Comparison of ENCODE assay signal across 13 mouse cellular contexts in the genomic region with DNA sequence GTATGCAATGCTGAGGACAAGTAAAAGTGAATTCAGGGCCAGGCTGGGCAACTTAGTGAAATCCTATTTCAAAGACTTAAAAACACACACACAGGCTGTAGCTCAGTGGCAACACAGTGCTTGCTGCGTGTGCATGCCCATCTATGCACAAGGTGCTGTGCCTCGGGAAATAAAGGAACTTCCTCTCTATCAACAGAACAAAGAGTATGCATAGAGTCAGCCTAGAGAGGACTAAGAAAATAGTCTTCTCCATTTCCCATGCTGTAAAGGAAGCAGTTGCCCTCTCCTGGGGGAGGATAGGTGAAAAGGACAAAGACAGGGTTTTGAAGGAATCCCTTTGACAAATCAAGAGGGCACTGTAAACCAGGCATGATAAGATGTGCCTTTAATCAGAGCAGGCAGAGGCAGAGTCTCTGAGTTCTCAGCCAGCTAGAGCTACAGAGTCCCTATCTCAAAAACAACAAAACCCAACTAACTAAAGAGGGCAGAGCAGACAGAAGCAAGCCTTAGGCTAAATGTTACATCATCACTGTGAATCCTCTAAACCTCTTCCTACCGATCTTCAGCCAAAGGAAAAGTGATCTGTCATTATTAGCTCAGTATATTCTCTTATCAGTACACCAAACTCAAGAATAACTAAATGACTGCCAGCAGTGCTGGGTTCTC. TPM values are rescaled to one million over a fixed set of nuclear protein-coding genes. Genes with fewer than 3 reads are reported as not detected.
DNase-seq lines count a peak whose midpoint lies in the region; ATAC-seq and TF ChIP-seq lines count a peak whose summit lies in the region.
"Had no signal": no experiment of that assay in that cellular context is flagged by ENCODE, and none has a peak within 500 bp of the region (broad histone marks: within the 10 kb centered on the region; RNA-seq: fewer than 3 reads in every experiment).

No protein-coding gene starts in this region.

- H3K4me2 ChIP-seq in lung, embryonic 16.5 days (ENCODE audit: low read depth, low read length): no peak overlapping the region

- peak; percentile 27; the same call in 1 of the 2 replicates for ATAC-seq in frontal cortex, adult (ENCODE audit: low TSS enrichment)
- no peak for ATAC-seq in lung, embryonic 16.5 days (ENCODE audit: low read depth)
- ATAC-seq in hematopoietic stem cell, adult 5-6 weeks (replicated peaks in 1 of 2; ENCODE audit: insufficient read depth in 1 of 2, low FRiP score in 2 of 2, low TSS enrichment in 1 of 2, low read depth in 1 of 2, poor library complexity in 2 of 2, severe bottlenecking in 2 of 2): peak; percentile 85 to 92
- ATAC-seq: forebrain, postnatal 0 days had no signal

- no peaks in the 10 kb centered on the region for H3K27me3 ChIP-seq in lung, embryonic 16.5 days (ENCODE audit: control insufficient read depth, insufficient read depth, low read depth, low read length)
- no peaks in the 10 kb centered on the region for H3K27me3 ChIP-seq in small intestine, adult 2 months (ENCODE audit: control insufficient read depth, insufficient read depth, low read length)

- 34% methylated on average over 3 of the region's 3 CpGs for WGBS in lung, embryonic 16.5 days
- 23% methylated on average over 3 of the region's 3 CpGs for WGBS in small intestine, adult 2 months

- no peak overlapping the region for H3K4me3 ChIP-seq in lung, embryonic 16.5 days (ENCODE audit: low read length)
- H3K4me3 ChIP-seq in small intestine, adult 2 months (ENCODE audit: low read depth, low read length): no peak overlapping the region
- H3K4me3 ChIP-seq: limb, embryonic 10.5 days had no signal

- no peaks in the 10 kb centered on the region for H3K9me3 ChIP-seq in lung, embryonic 16.5 days (ENCODE audit: control insufficient read depth, low read length)
- H3K9me3 ChIP-seq: limb, embryonic 10.5 days had no signal

- H3K27ac ChIP-seq in lung, embryonic 16.5 days (ENCODE audit: low read length): peak overlapping the region; percentile 29; the same call in 1 of the 2 replicates
- H3K27ac ChIP-seq in small intestine, adult 2 months (ENCODE audit: insufficient read depth, low read depth, low read length): peak overlapping the region; percentile 47
- H3K27ac ChIP-seq: limb, embryonic 10.5 days had no signal

- H3K36me3 ChIP-seq in lung, embryonic 16.5 days (ENCODE audit: control insufficient read depth, insufficient read depth, low read length): no peaks in the 10 kb centered on the region
- no peaks in the 10 kb centered on the region for H3K36me3 ChIP-seq in small intestine, adult 2 months (ENCODE audit: control insufficient read depth, insufficient read depth, low read length)

- TF ChIP-seq POLR2A in small intestine, adult 2 months (IDR thresholded peaks at IDR 0.05; ENCODE audit: low read depth, low read length): no peak

- no peak for TF ChIP-seq CTCF in small intestine, adult 2 months (IDR thresholded peaks at IDR 0.05; ENCODE audit: extremely low read depth, insufficient read length, insufficient replicate concordance, low read depth, low read length)

- H3K4me1 ChIP-seq in lung, embryonic 16.5 days (replicated peaks; ENCODE audit: control insufficient read depth, insufficient read depth, low read length): peaks cover 32% of the 10 kb centered on the region
- peaks cover 31% of the 10 kb centered on the region for H3K4me1 ChIP-seq in small intestine, adult 2 months (ENCODE audit: control insufficient read depth, insufficient read depth, insufficient read length, low read length)
- H3K4me1 ChIP-seq: limb, embryonic 10.5 days had no signal

- no peak overlapping the region for H3K9ac ChIP-seq in lung, embryonic 16.5 days (ENCODE audit: low read length)
- H3K9ac ChIP-seq: forebrain, postnatal 0 days had no signal

- no peak for DNase-seq in frontal cortex, postnatal 14 days (ENCODE audit: low spot score in 2 of 2)
- no peak for DNase-seq in lung, postnatal 14 days
- no peak for DNase-seq in c-Kit-positive CD71-positive TER-119-positive erythroid progenitor cells, embryonic 14.5 days (ENCODE audit: low spot score)
- no peak for DNase-seq in cerebellum, postnatal 4 days (ENCODE audit: low spot score in 2 of 2)
- DNase-seq: adrenal gland, postnatal 36 days; cerebellum, adult 18-20 months; forebrain, postnatal 0 days; kidney, adult 18-20 months had no signal

RNA-seq across cellular contexts. Expression of gene Gm10638, which starts 9.9 kb away (rescaled TPM):
- polyA plus RNA-seq in lung, embryonic 16.5 days (2015; fragmentation: Nextera tagmentation; extraction: Ambion mirVana): 2.5 and 3.3 TPM in 2 replicates
- not detected in 2 replicates for total RNA-seq in hematopoietic stem cell, adult 5-6 weeks (2017)
- polyA plus RNA-seq in small intestine, adult 2 months (2012; rRNA removed): 2.2 and 6.3 TPM in 2 replicates

RNA-seq across cellular contexts. Expression of gene Siah1a, which starts 10.2 kb away (rescaled TPM):
- polyA plus RNA-seq in lung, embryonic 16.5 days (2015; fragmentation: Nextera tagmentation; extraction: Ambion mirVana): 31.5 and 39.5 TPM in 2 replicates
- total RNA-seq in hematopoietic stem cell, adult 5-6 weeks (2017): 32.5 and 48.3 TPM in 2 replicates
- 6.8 and 14.7 TPM in 2 replicates for polyA plus RNA-seq in small intestine, adult 2 months (2012; rRNA removed)
